8 mouse cellular contexts compared by ENCODE assay signal in genomic region chr4:32560724-32561554, GRCm38 (mm10). TPM values are rescaled to one million over a fixed set of nuclear protein-coding genes. Genes with fewer than 3 reads are reported as not detected.
DNase-seq lines count a peak whose midpoint lies in the region; ATAC-seq lines count a peak whose summit lies in the region.
"Had no signal": no experiment of that assay in that cellular context is flagged by ENCODE, and none has a peak within 500 bp of the region (broad histone marks: within the 10 kb centered on the region; RNA-seq: fewer than 3 reads in every experiment).

No protein-coding gene starts in this region.

- peak overlapping the region; percentile 70 for H3K27ac ChIP-seq in forebrain, embryonic 16.5 days (ENCODE audit: low read length)
- peak overlapping the region; percentile 67 for H3K27ac ChIP-seq in midbrain, embryonic 15.5 days
- H3K27ac ChIP-seq: embryonic facial prominence, embryonic 15.5 days had no signal

- no peak overlapping the region for H3K9ac ChIP-seq in forebrain, embryonic 16.5 days (replicated peaks; ENCODE audit: low read depth, low read length)
- no peak overlapping the region for H3K9ac ChIP-seq in midbrain, embryonic 15.5 days
- H3K9ac ChIP-seq: embryonic facial prominence, embryonic 15.5 days had no signal

- H3K9me3 ChIP-seq in forebrain, embryonic 16.5 days (ENCODE audit: control insufficient read depth, low read length): no peaks in the 10 kb centered on the region
- no peaks in the 10 kb centered on the region for H3K9me3 ChIP-seq in midbrain, embryonic 15.5 days
- H3K9me3 ChIP-seq: embryonic facial prominence, embryonic 15.5 days had no signal

- peak; percentile 65 for DNase-seq in layer of hippocampus, adult 9-11 months
- DNase-seq in layer of hippocampus, postnatal 14 days (ENCODE audit: low spot score in 2 of 2): no peak
- peak; percentile 89 for DNase-seq in brain, adult 2 months (ENCODE audit: low read depth, low spot score)
- no peak for DNase-seq in gastrocnemius, adult 8-10 months (ENCODE audit: low spot score in 2 of 2)

- H3K27me3 ChIP-seq in forebrain, embryonic 16.5 days (replicated peaks; ENCODE audit: control insufficient read depth, insufficient read depth, low read length): no peaks in the 10 kb centered on the region
- H3K27me3 ChIP-seq in midbrain, embryonic 15.5 days (replicated peaks): no peaks in the 10 kb centered on the region
- H3K27me3 ChIP-seq: embryonic facial prominence, embryonic 15.5 days had no signal

- ATAC-seq in forebrain, embryonic 16.5 days: peak; percentile 68
- ATAC-seq in midbrain, embryonic 15.5 days (replicated peaks): peak; percentile 79
- no peak for ATAC-seq in erythroid progenitor cell, adult 5-6 weeks (replicated peaks; ENCODE audit: low FRiP score, poor library complexity, severe bottlenecking)

- WGBS in forebrain, embryonic 16.5 days: 40% methylated on average over 8 of the region's 8 CpGs
- 28% methylated on average over 8 of the region's 8 CpGs for WGBS in midbrain, embryonic 15.5 days

- peaks cover 16% of the 10 kb centered on the region for H3K4me1 ChIP-seq in forebrain, embryonic 16.5 days (replicated peaks; ENCODE audit: control insufficient read depth, insufficient read depth, low read length)
- H3K4me1 ChIP-seq in midbrain, embryonic 15.5 days: peaks cover 19% of the 10 kb centered on the region
- H3K4me1 ChIP-seq: embryonic facial prominence, embryonic 15.5 days had no signal

- H3K36me3 ChIP-seq in forebrain, embryonic 16.5 days (ENCODE audit: control insufficient read depth, insufficient read depth): peaks cover 14% of the 10 kb centered on the region
- H3K36me3 ChIP-seq in midbrain, embryonic 15.5 days (replicated peaks): peaks cover 5% of the 10 kb centered on the region; the same call in 1 of the 2 replicates

- no peak overlapping the region for H3K4me2 ChIP-seq in forebrain, embryonic 16.5 days (ENCODE audit: low read length)
- 0 out of 2 replicates have a peak overlapping the region, but pooled peaks have one; percentile 6 for H3K4me2 ChIP-seq in midbrain, embryonic 15.5 days
- H3K4me2 ChIP-seq: embryonic facial prominence, embryonic 15.5 days had no signal

- no peak overlapping the region for H3K4me3 ChIP-seq in forebrain, embryonic 16.5 days (replicated peaks; ENCODE audit: low read length)
- no peak overlapping the region for H3K4me3 ChIP-seq in midbrain, embryonic 15.5 days
- H3K4me3 ChIP-seq: embryonic facial prominence, embryonic 15.5 days had no signal

RNA-seq across cellular contexts. Expression of gene Gja10, which starts 41.6 kb away (rescaled TPM):
- not detected for total RNA-seq in layer of hippocampus, postnatal 14 days (2021)
- not detected in 2 replicates for polyA plus RNA-seq in forebrain, embryonic 16.5 days (2015; fragmentation: Nextera tagmentation; extraction: Ambion mirVana)
- polyA plus RNA-seq in midbrain, embryonic 15.5 days (2015; fragmentation: Nextera tagmentation; extraction: Ambion mirVana): 0.11 TPM in 1 of 2 replicates, not detected in the other
- total RNA-seq in erythroid progenitor cell, adult 5-6 weeks (2015; ENCODE audit: low replicate concordance): not detected in 2 replicates
- total RNA-seq in erythroid progenitor cell, adult 5-6 weeks (2017; ENCODE audit: low replicate concordance): not detected in 2 replicates
- total RNA-seq in gastrocnemius, adult 8-10 months (2022): not detected
- polyA plus RNA-seq: embryonic facial prominence, embryonic 15.5 days had no signal

RNA-seq across cellular contexts. Expression of gene Casp8ap2, which starts 54.3 kb away (rescaled TPM):
- 10 to 100 TPM in 1 of 2 experiments, 1 to 10 TPM in 1; 9.7 to 10.1 TPM for total RNA-seq in layer of hippocampus, postnatal 14 days (2021)
- polyA plus RNA-seq in forebrain, embryonic 16.5 days (2015; fragmentation: Nextera tagmentation; extraction: Ambion mirVana): 57.3 and 64.3 TPM in 2 replicates
- 43.2 and 45.2 TPM in 2 replicates for polyA plus RNA-seq in midbrain, embryonic 15.5 days (2015; fragmentation: Nextera tagmentation; extraction: Ambion mirVana)
- total RNA-seq in erythroid progenitor cell, adult 5-6 weeks (2015; ENCODE audit: low replicate concordance): 50.3 and 51.9 TPM in 2 replicates
- total RNA-seq in erythroid progenitor cell, adult 5-6 weeks (2017; ENCODE audit: low replicate concordance): 34.3 and 62.1 TPM in 2 replicates
- 1 to 10 TPM; 3.5 to 8.2 (median 5.6) TPM for total RNA-seq in gastrocnemius, adult 8-10 months (2022)

Comparison
In these comparisons a context has a peak if more than half of its experiments do, and no peak if none do; other contexts are left out.
1. DNase-seq: peak in layer of hippocampus, adult 9-11 months (single experiment) and brain, adult 2 months (single experiment); none in layer of hippocampus, postnatal 14 days (0 of 2) and gastrocnemius, adult 8-10 months (0 of 2).